Mouse (Mus musculus) kidney, postnatal 0 days (tissue): ENCODE measurements around the gene Inpp5a. TPM values are rescaled to one million over a fixed set of nuclear protein-coding genes. Genes with fewer than 3 reads are reported as not detected.

Source experiments
- ATAC-seq: fragments of 200-750 bp; cut with Nextera tagmentation; replicated peaks from 2 replicates; pipeline ENCODE4 v1.8.0; 2017; ENCODE audit warnings: low read depth, moderate number of reproducible peaks, moderate TSS enrichment, moderate library complexity; ENCODE audit not compliant: low FRiP score
- DNase-seq: peaks from one replicate; pipeline ENCODE4 v3.0.0-alpha.2; 2016; ENCODE audit warnings: low spot score
- H3K27ac ChIP-seq: fragments of 300-500 bp; sonication (generic); 2 replicates; pipeline ENCODE4 v1.5.1; 2014; ENCODE audit warnings: mild to moderate bottlenecking
- H3K27me3 ChIP-seq: fragments of 300-500 bp; sonication (generic); 2 replicates; pipeline ENCODE4 v1.6.1; 2014; ENCODE audit warnings: low read length, mixed read lengths; ENCODE audit not compliant: insufficient read depth
- H3K36me3 ChIP-seq: fragments of 300-500 bp; sonication (generic); 2 replicates; pipeline ENCODE4 v1.6.1; 2014; ENCODE audit warnings: low read length, mixed read lengths; ENCODE audit not compliant: insufficient read depth
- H3K4me1 ChIP-seq: fragments of 300-500 bp; sonication (generic); replicated peaks from 2 replicates; pipeline ENCODE4 v1.6.1; 2014; ENCODE audit warnings: antibody characterized with exemption, low read length, mixed read lengths; ENCODE audit not compliant: insufficient read depth
- H3K4me2 ChIP-seq: fragments of 300-500 bp; sonication (generic); 2 replicates; pipeline ENCODE4 v1.6.1; 2014; ENCODE audit warnings: mild to moderate bottlenecking, low read length, moderate library complexity, mixed read lengths
- H3K4me3 ChIP-seq: fragments of 300-500 bp; sonication (generic); replicated peaks from 2 replicates; pipeline ENCODE4 v1.5.1; 2014; ENCODE audit warnings: low read depth, low read length
- H3K9ac ChIP-seq: fragments of 300-500 bp; sonication (generic); 2 replicates; pipeline ENCODE4 v1.6.1; 2014; ENCODE audit warnings: low read depth, low read length
- H3K9me3 ChIP-seq: fragments of 300-500 bp; sonication (generic); replicated peaks from 2 replicates; pipeline ENCODE4 v1.6.1; 2016; ENCODE audit warnings: low read length, inconsistent platforms, mixed read lengths
- CTCF ChIP-seq: IDR thresholded peaks from 2 replicates; pipeline ENCODE4 v1.5.1; 2016; ENCODE audit warnings: antibody characterized with exemption, low read depth, mild to moderate bottlenecking, moderate library complexity
- WGBS: fragments of 180-500 bp; shearing (Covaris S2); extraction: QIAGEN DNeasy Blood & Tissue Kit; methylation state at CpG from one replicate; pipeline ENCODE4 v1.1.7; 2014; 5-methylcytosine and 5-hydroxymethylcytosine counted together
- polyA plus RNA-seq: library from polyadenylated mRNA; unstranded; fragments of >200 nt; fragmentation: Nextera tagmentation; extraction: Ambion mirVana; gene quantifications from 2 replicates; pipeline ENCODE4 v1.2.1, GENCODE M21; 2015

Inpp5a gene
- polyA plus RNA-seq, 1 experiment from 2014 or later: 24.3 TPM

GRCm38 (mm10) chr7:139544706-139545625, 156.1 kb downstream of the Inpp5a start:
- no peak overlapping the region for H3K4me3 ChIP-seq
- H3K27ac ChIP-seq: no peak overlapping the region
- TF ChIP-seq CTCF: no peak
- no peaks in the 10 kb centered on the region for H3K36me3 ChIP-seq
- no peaks in the 10 kb centered on the region for H3K4me1 ChIP-seq
- H3K27me3 ChIP-seq: no peaks in the 10 kb centered on the region
- no peak overlapping the region for H3K9ac ChIP-seq
- 54% methylated on average over 12 of the region's 12 CpGs for WGBS
- DNase-seq (no peak), ATAC-seq (no peak)
- H3K4me2 ChIP-seq: no peak overlapping the region
- no peaks in the 10 kb centered on the region for H3K9me3 ChIP-seq

GRCm38 (mm10) chr7:139547325-139547724, 158.4 kb downstream of the Inpp5a start:
- H3K27ac ChIP-seq: no peak overlapping the region
- DNase-seq (no peak), ATAC-seq (no peak)
- H3K4me1 ChIP-seq: no peaks in the 10 kb centered on the region
- H3K9ac ChIP-seq: no peak overlapping the region
- no peaks in the 10 kb centered on the region for H3K9me3 ChIP-seq
- 79% methylated on average over 2 of the region's 2 CpGs for WGBS
- no peaks in the 10 kb centered on the region for H3K36me3 ChIP-seq
- no peaks in the 10 kb centered on the region for H3K27me3 ChIP-seq
- no peak overlapping the region for H3K4me3 ChIP-seq
- H3K4me2 ChIP-seq: no peak overlapping the region
- no peak for TF ChIP-seq CTCF

DNA sequence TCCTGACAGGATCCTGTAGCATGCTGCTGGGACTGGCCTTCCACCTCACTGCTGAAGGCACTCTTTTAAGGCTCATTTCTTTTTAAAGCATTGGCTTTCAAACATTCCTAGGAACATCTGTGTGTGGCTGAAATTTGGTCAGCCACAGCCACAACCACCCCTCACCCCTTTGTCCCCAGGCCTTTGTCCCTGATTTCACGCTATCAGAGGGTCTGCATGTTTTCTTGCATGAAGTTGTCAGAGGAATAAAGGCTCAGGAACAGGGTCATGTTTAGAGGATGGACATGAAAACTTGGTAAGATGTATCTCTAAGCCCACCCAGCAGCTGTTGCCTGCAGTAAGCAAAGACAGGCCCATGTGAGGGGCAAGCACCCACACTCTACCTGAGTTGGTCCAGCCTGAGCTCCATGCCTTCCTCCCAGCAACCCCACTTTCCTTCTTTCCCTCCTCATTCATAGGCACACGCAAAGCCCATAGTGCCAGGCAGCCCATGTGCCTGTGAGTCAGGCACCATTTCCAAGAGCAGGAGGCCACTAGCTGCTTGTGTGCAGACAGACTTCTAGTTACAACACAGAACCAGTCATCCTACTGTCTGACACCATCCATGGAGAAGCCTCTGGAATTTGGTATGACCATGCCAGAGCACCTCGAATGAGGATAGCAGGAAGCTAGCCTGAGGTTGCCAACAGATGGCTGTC, 161.3 kb downstream of the Inpp5a start:
- no peaks in the 10 kb centered on the region for H3K9me3 ChIP-seq
- no peak overlapping the region for H3K4me2 ChIP-seq
- H3K27ac ChIP-seq: no peak overlapping the region
- WGBS: 84% methylated on average over 3 of the region's 3 CpGs
- no peak for TF ChIP-seq CTCF
- no peak for DNase-seq
- H3K9ac ChIP-seq: no peak overlapping the region
- no peaks in the 10 kb centered on the region for H3K4me1 ChIP-seq
- no peaks in the 10 kb centered on the region for H3K27me3 ChIP-seq
- H3K36me3 ChIP-seq: no peaks in the 10 kb centered on the region
- no peak overlapping the region for H3K4me3 ChIP-seq
- no peak for ATAC-seq

DNA sequence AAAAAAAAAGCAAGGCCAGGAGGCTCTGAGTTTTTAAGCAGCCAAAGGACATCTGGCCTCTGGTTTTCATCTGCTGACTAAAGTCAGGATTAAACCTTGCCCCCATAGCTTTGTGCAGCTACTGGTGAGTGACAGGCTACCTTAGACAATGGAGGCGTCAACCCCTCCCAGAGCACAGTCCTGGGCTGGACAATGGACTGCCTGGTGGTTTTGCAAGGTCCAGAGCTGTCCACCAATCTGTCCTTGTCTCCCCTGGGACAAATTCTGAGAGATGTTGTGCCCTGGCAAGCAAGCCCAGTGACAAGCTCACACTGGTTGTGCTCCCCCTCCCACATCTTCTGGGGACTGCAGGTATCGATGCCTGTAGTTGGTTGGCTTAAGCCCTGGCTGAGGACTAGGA, 162.6 kb downstream of the Inpp5a start:
- WGBS: 90% methylated on average over 2 of the region's 2 CpGs
- H3K27ac ChIP-seq: no peak overlapping the region
- H3K4me2 ChIP-seq: no peak overlapping the region
- no peaks in the 10 kb centered on the region for H3K27me3 ChIP-seq
- H3K36me3 ChIP-seq: no peaks in the 10 kb centered on the region
- no peak overlapping the region for H3K9ac ChIP-seq
- no peak for TF ChIP-seq CTCF
- no peaks in the 10 kb centered on the region for H3K9me3 ChIP-seq
- no peak overlapping the region for H3K4me3 ChIP-seq
- no peak for DNase-seq
- no peak for ATAC-seq
- H3K4me1 ChIP-seq: no peaks in the 10 kb centered on the region

DNA sequence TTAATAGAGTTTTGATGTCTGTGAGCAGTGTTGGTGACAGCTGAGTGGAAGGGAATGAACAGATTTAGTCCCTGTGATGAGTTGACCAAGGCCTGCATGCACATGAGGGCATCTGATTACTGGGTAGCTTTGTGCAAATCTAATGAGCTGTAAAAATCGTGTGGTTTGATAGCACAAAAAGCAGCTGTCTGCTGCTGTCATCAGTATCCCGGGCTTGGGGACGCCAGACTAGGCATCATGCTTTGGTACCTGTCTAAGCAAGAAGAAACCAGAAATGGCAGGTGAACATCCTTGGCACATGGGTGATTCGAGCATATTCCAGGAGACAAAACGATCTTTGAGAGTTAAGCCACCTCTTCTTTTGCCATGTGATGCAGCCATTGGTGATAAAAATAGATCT, 167.4 kb downstream of the Inpp5a start:
- H3K4me2 ChIP-seq: no peak overlapping the region
- TF ChIP-seq CTCF: no peak

DNA sequence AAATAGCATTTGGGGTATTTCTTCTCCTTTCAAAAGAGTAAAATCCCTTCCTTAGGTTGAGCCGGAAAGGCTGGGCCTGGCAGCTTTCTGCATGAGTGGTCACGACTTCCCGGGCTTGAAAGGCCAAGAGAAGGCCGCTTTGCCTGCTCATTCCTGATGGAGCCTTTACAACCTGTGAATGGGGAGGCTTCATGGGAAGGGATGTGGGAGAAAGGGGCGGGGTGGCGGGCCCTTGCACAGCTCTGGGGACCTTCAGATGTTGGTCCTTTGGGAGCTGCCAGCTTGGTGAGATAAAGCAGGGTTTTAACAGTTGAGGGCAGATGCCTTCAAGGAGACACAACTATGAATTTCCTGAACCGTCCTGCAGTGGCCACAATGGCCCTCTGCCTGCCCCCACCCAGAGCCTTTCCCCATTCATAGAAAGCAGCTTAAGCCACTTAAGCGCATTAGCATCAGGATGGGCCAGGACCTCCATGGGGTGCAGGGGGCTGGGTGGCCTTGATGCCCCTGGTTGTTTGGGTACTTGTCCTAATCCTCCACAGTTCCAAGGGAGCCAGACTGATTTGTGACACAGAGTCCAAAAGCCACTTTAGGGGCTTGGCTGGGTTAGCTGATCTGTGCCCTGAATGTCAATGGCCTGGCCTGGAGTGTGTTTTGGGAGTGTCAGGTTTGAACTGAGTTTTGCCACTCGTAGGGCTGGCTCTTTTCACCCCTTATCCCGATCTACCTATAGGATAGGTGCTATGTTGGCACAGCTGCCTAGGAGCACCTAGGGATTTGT, 168.0 kb downstream of the Inpp5a start:
- H3K4me2 ChIP-seq: no peak overlapping the region
- no peak overlapping the region for H3K4me3 ChIP-seq
- H3K9ac ChIP-seq: no peak overlapping the region
- DNase-seq: no peak
- no peak overlapping the region for H3K27ac ChIP-seq
- no peaks in the 10 kb centered on the region for H3K27me3 ChIP-seq
- 0 out of 2 replicates have a peak, but pooled peaks cover 7% of the 10 kb centered on the region for H3K36me3 ChIP-seq
- WGBS: 41% methylated on average over 10 of the region's 10 CpGs
- no peak for ATAC-seq
- no peaks in the 10 kb centered on the region for H3K9me3 ChIP-seq
- H3K4me1 ChIP-seq: no peaks in the 10 kb centered on the region
- no peak for TF ChIP-seq CTCF

More for the DNA sequence above, 167.4 kb downstream of the Inpp5a start:
- Histone ChIP-seq H3K4me1 (no peaks in the 10 kb centered on the region), H3K36me3 (0 out of 2 replicates have a peak, but pooled peaks cover 7% of the 10 kb centered on the region), H3K27ac (no peak overlapping the region), H3K9ac (no peak overlapping the region), H3K4me3 (no peak overlapping the region), H3K9me3 (no peaks in the 10 kb centered on the region), H3K27me3 (no peaks in the 10 kb centered on the region)
- WGBS: 44% methylated on average over 5 of the region's 5 CpGs
- no peak for DNase-seq
- ATAC-seq: no peak
